Mouse (Mus musculus): ENCODE measurements around the gene Gm8251.
"Not testable (repeated sequence)": the region's sequence is repeated elsewhere in the genome, so short reads cannot be mapped to it uniquely, and the experiment has no call there.

Gene Gm8251

DNA sequence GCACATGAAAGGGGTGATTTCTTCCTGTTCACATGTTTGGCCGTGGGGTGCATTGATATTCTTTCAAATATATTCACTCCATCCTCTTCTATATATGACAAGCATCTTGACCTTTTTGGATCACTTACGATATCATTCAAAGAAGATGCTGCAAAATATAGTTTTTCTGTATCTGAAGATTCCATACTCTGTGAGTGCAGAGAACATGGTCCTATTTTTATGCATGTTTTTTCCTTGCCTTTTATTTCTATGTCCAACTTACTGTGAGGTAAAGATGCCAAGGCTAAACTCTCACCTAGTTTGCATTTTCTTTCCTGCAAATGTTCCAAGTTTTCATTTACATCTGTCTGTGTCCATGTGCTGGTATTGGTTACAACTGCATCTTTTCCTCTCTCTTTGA lies at the start of gene Gm8251:
Gene Gm8251 (minus strand): TSS at position 101 of the 400 bp plus-strand sequence.
- DNase-seq = no peak

GRCm38 (mm10) chr1:44102939-44103338 lies 41.2 kb upstream of the Gm8251 start:
- DNase-seq = no peak

- DNase-seq = peak; percentile 94
Measured at GRCm38 (mm10) chr1:44102259-44102717, 40.6 kb upstream of the Gm8251 start, which contains the start of gene Tex30. Gene Tex30 (minus strand): TSS chr1:44102441.

DNA sequence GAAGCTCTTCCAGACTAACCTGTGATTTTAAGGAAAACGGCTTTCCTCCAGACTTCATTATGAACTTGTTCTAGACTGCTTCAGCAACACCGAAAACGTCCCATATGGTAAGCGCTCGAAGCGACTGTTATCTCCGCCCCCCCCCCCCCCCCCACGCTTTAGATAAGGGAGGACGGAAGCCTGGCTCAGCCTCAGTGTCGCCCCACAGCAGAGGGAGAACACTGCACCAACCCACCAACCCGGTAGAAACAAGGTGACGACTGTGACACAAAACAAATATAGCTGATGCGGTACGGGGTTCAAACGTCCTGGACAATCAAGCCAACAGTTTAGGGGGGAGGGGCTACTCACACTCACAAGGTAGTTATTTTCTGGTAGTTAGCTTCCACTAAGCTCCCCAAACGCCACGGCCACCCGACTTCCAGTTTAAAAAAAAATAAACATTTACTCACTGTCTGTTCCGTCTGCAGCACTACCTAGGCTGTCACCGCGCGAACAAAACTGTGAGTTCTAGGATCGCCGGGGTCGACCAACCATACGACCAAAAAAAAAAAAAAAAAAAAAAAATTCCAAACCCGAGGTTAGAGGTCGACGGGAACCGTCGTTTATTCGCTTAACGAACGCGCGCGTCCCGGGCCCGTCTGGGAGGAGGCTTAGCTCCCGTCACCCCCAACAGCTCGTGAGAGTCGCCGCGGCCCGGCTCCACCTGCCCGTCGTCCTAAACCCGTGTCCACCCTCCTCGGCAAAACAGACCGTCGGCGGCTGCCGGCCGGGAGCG lies 39.9 kb upstream of the Gm8251 start:
- DNase-seq = peak; percentile 32

- DNase-seq = peak; percentile 76
Measured at GRCm38 (mm10) chr1:44064625-44065024, 2.9 kb upstream of the Gm8251 start.

DNA sequence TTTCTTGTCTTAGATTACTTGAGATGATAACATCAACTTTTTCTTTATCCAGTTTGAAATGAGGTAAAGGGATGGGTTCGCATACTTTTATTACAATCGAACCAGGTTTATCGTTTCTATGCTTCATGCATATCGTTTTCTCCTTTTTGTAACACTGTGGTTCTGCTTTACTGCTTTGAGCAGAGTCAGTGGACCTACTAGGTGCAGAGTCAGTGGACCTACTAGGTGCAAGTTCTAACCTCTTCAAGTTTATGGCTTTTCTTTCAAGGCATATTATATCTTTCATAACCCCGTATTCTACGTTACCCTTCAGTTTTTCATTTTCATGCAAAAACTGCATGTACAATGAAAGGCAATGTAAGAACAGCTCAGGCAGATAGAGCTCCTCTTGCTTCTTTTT lies 1.7 kb upstream of the Gm8251 start:
- no peak for DNase-seq

DNA sequence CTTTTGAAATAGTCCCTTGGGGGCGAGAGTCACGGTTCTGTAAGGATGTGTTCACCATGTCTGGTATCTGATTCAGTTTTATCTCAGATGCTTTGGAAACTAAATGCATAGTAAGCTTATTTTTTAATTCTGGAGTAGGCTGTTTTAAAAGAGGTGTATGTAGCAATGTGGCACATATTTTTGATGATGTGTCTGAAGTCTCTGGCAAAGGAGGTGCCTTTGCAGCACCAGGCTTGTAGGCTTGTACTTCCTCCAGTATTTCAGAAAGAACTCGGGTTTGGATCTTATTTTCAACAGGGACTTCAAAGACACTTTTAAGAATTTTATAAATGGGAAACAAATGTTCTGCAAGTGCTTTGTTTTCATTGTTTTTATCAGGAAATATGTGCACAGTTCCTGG lies 3.9 kb downstream of the Gm8251 start:
- no peak for DNase-seq

DNA sequence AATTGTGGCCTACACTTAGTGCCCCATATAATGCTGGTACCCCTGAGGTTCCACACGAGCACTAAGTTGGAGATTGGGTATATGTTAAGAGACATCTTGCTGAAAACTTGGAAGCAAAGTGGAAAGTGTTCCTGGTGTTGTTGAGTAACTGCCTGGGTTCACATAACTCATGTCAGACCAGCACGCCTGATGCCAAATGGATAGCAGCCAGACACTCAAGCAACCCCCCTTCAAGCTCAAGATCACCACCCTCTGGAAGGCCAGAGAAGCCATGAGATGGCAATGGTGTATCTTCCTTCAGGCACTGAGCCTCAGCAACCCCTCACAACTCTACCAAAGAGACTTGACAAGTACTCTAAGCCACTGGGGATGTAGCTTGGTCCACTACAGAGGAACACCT lies 15.2 kb downstream of the Gm8251 start:
- no peak for DNase-seq

GRCm38 (mm10) chr1:44045689-44046088 lies 16.0 kb downstream of the Gm8251 start:
- not testable (repeated sequence) for DNase-seq

- DNase-seq = no peak
Measured at GRCm38 (mm10) chr1:44042555-44042915, 19.2 kb downstream of the Gm8251 start.

GRCm38 (mm10) chr1:44041797-44042554 lies 19.8 kb downstream of the Gm8251 start:
- peak; percentile 69 for DNase-seq

GRCm38 (mm10) chr1:44032948-44033347 lies 28.8 kb downstream of the Gm8251 start:
- no peak for DNase-seq

- DNase-seq = no peak
Measured at GRCm38 (mm10) chr1:44032213-44032612, 29.5 kb downstream of the Gm8251 start.

- DNase-seq = peak; percentile 59
Measured at GRCm38 (mm10) chr1:44027651-44028050, 34.1 kb downstream of the Gm8251 start.

DNA sequence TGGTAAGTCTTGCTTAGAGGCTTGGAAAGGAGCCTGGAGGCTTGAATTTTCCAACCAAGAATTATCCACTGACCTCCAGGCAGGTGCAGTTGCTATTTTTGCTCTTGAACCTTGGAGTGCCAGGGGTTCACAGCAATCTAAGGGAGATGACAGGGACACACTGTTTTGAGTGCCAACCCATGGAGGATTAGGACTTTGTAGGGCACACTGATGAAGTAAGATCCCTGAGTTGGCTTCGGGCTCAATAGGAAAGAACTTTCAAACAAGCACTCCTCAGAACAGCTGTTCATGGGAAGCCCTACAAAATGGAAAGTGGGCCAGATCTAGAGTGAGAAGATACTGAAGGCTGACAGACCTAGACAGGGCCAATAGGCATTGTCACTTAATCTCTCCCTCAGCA lies 39.1 kb downstream of the Gm8251 start:
- no peak for DNase-seq

GRCm38 (mm10) chr1:44019934-44020333 lies 41.8 kb downstream of the Gm8251 start, which contains the start of gene Mettl21c:
Gene Mettl21c (minus strand): TSS chr1:44020034.
- DNase-seq = no peak

DNA sequence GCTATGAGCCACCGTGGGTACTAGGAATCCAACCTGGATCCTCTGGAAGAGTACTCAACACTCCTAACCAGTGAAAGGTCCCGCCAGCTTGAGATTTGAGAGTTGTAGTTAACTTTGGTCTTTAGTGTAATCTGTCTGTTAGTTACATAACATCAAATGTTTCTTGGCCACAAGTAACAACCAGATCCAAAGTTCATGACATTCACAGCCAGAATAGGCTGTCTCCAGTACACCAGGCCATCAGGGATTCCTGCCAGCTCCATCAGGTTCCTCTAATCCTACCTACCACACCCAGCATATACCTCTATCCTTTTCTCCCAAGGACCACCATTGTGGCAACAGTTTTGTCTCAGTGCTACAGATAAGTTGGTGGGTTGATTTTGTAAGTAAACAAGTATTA lies 46.2 kb downstream of the Gm8251 start:
- peak; percentile 68 for DNase-seq
